Mouse (Mus musculus) kidney, embryonic 15.5 days (tissue): ENCODE results near the gene Cmtm2a. TPM values are rescaled to one million over a fixed set of nuclear protein-coding genes. Genes with fewer than 3 reads are reported as not detected.

Experiments
- ATAC-seq: fragments of 200-750 bp; cut with Nextera tagmentation; replicated peaks from 2 replicates; pipeline ENCODE4 v1.8.0; 2017; ENCODE audit warnings: moderate TSS enrichment; ENCODE audit not compliant: low FRiP score
- H3K27ac ChIP-seq: fragments of 300-500 bp; sonication (generic); 2 replicates; pipeline ENCODE4 v1.5.1; 2015; ENCODE audit warnings: mild to moderate bottlenecking, inconsistent platforms
- H3K27me3 ChIP-seq: fragments of 300-500 bp; sonication (generic); 2 replicates; pipeline ENCODE4 v1.6.1; 2015; ENCODE audit warnings: inconsistent platforms
- H3K36me3 ChIP-seq: fragments of 300-500 bp; sonication (generic); 2 replicates; pipeline ENCODE4 v1.6.1; 2015; ENCODE audit warnings: inconsistent platforms
- H3K4me1 ChIP-seq: fragments of 300-500 bp; sonication (generic); 2 replicates; pipeline ENCODE4 v1.6.1; 2015; ENCODE audit warnings: inconsistent platforms
- H3K4me2 ChIP-seq: fragments of 300-500 bp; sonication (generic); 2 replicates; pipeline ENCODE4 v1.6.1; 2015; ENCODE audit warnings: moderate library complexity, mild to moderate bottlenecking, inconsistent platforms
- H3K4me3 ChIP-seq: fragments of 300-500 bp; sonication (generic); replicated peaks from 2 replicates; pipeline ENCODE4 v1.5.1; 2015; ENCODE audit warnings: mild to moderate bottlenecking, inconsistent platforms
- H3K9ac ChIP-seq: fragments of 300-500 bp; sonication (generic); 2 replicates; pipeline ENCODE4 v1.6.1; 2015; ENCODE audit warnings: mild to moderate bottlenecking, inconsistent platforms
- H3K9me3 ChIP-seq: fragments of 300-500 bp; sonication (generic); replicated peaks from 2 replicates; pipeline ENCODE4 v1.6.1; 2016; ENCODE audit warnings: inconsistent platforms
- WGBS: fragments of 180-500 bp; shearing (Covaris S2); methylation state at CpG from one replicate; pipeline ENCODE4 v1.1.7; 2015; ENCODE audit warnings: mixed read lengths; 5-methylcytosine and 5-hydroxymethylcytosine counted together
- polyA plus RNA-seq: library from polyadenylated mRNA; unstranded; fragments of >200 nt; fragmentation: Nextera tagmentation; extraction: Ambion mirVana; gene quantifications from 2 replicates; pipeline ENCODE4 v1.2.1, GENCODE M21; 2015

Cmtm2a gene
- polyA plus RNA-seq, 1 experiment from 2014 or later = not detected

GRCm38 (mm10) chr8:104242038-104242644 lies 50.8 kb downstream of the Cmtm2a start:
- Histone ChIP-seq H3K4me3 (no peak overlapping the region), H3K36me3 (peaks cover 66% of the 10 kb centered on the region), H3K4me1 (peaks cover 10% of the 10 kb centered on the region), H3K9ac (no peak overlapping the region), H3K27me3 (no peaks in the 10 kb centered on the region), H3K4me2 (no peak overlapping the region), H3K27ac (no peak overlapping the region), H3K9me3 (no peaks in the 10 kb centered on the region)
- WGBS = 66% methylated on average over 12 of the region's 12 CpGs
- no peak for ATAC-seq

GRCm38 (mm10) chr8:104239418-104239861 lies 53.5 kb downstream of the Cmtm2a start:
- 78% methylated on average over 10 of the region's 10 CpGs for WGBS
- Histone ChIP-seq H3K9ac (no peak overlapping the region), H3K4me3 (no peak overlapping the region), H3K27me3 (no peaks in the 10 kb centered on the region), H3K36me3 (peaks cover 85% of the 10 kb centered on the region), H3K9me3 (no peaks in the 10 kb centered on the region), H3K4me2 (no peak overlapping the region), H3K27ac (no peak overlapping the region), H3K4me1 (no peaks in the 10 kb centered on the region)
- no peak for ATAC-seq

GRCm38 (mm10) chr8:104234573-104234972 lies 58.4 kb downstream of the Cmtm2a start:
- H3K36me3 ChIP-seq = peaks cover 99% of the 10 kb centered on the region
- no peak overlapping the region for H3K27ac ChIP-seq
- 0 out of 2 replicates have a peak, but pooled peaks have one; percentile 25 for ATAC-seq
- H3K4me3 ChIP-seq = no peak overlapping the region
- H3K27me3 ChIP-seq = no peaks in the 10 kb centered on the region
- no peak overlapping the region for H3K9ac ChIP-seq
- H3K4me2 ChIP-seq = no peak overlapping the region
- H3K9me3 ChIP-seq = no peaks in the 10 kb centered on the region
- H3K4me1 ChIP-seq = no peaks in the 10 kb centered on the region
- WGBS = 46% methylated on average over 6 of the region's 6 CpGs

GRCm38 (mm10) chr8:104232919-104233318 lies 60.1 kb downstream of the Cmtm2a start:
- WGBS = 93% methylated on average over 5 of the region's 5 CpGs
- ATAC-seq = no peak
- peaks cover 99% of the 10 kb centered on the region for H3K36me3 ChIP-seq

GRCm38 (mm10) chr8:104232039-104232438 lies 60.9 kb downstream of the Cmtm2a start:
- H3K9ac ChIP-seq = no peak overlapping the region
- no peaks in the 10 kb centered on the region for H3K27me3 ChIP-seq
- 96% methylated on average over 4 of the region's 4 CpGs for WGBS

More at GRCm38 (mm10) chr8:104232919-104233318, 60.1 kb downstream of the Cmtm2a start:
- no peak overlapping the region for H3K4me3 ChIP-seq
- no peaks in the 10 kb centered on the region for H3K9me3 ChIP-seq
- H3K27ac ChIP-seq = no peak overlapping the region
- H3K4me2 ChIP-seq = no peak overlapping the region
- no peaks in the 10 kb centered on the region for H3K4me1 ChIP-seq
- H3K27me3 ChIP-seq = no peaks in the 10 kb centered on the region
- H3K9ac ChIP-seq = no peak overlapping the region

More at GRCm38 (mm10) chr8:104232039-104232438, 60.9 kb downstream of the Cmtm2a start:
- Histone ChIP-seq H3K27ac (no peak overlapping the region), H3K36me3 (peaks cover 99% of the 10 kb centered on the region), H3K4me1 (no peaks in the 10 kb centered on the region), H3K9me3 (no peaks in the 10 kb centered on the region), H3K4me3 (no peak overlapping the region), H3K4me2 (no peak overlapping the region)
- ATAC-seq = no peak

Other genes starting within 250 kb of the Cmtm2a start
- 35.9 and 38.3 TPM in 2 replicates for gene Cdh5, start 191.6 kb downstream of the Cmtm2a start, polyA plus RNA-seq
- 2.1 and 2.4 TPM in 2 replicates for gene Bean1, start 122.7 kb downstream of the Cmtm2a start, polyA plus RNA-seq
- 19.7 and 21.0 TPM in 2 replicates for gene Tk2, start 44.6 kb downstream of the Cmtm2a start, polyA plus RNA-seq
- 43.0 and 46.8 TPM in 2 replicates for gene Cklf, start 42.3 kb downstream of the Cmtm2a start, polyA plus RNA-seq
- gene Gm45711, start 16.9 kb upstream of the Cmtm2a start, polyA plus RNA-seq = not detected in 2 replicates
- not detected in 2 replicates for gene Cmtm1, start 17.0 kb upstream of the Cmtm2a start, polyA plus RNA-seq
- not detected in 2 replicates for gene Gm11020, start 28.4 kb upstream of the Cmtm2a start, polyA plus RNA-seq
- gene Cmtm2b, start 29.0 kb upstream of the Cmtm2a start, polyA plus RNA-seq = not detected in 2 replicates
- 152 and 174 TPM in 2 replicates for gene Cmtm3, start 46.2 kb upstream of the Cmtm2a start, polyA plus RNA-seq
- gene Cmtm4, start 102.6 kb upstream of the Cmtm2a start, polyA plus RNA-seq = 3.9 and 4.1 TPM in 2 replicates
- 59.5 and 62.6 TPM in 2 replicates for gene Dync1li2, start 149.9 kb upstream of the Cmtm2a start, polyA plus RNA-seq
- 0.32 and 0.48 TPM in 2 replicates for gene Terb1, start 216.7 kb upstream of the Cmtm2a start, polyA plus RNA-seq
- gene Nae1, start 241.5 kb upstream of the Cmtm2a start, polyA plus RNA-seq = 105 and 115 TPM in 2 replicates
- gene Car7, start 241.5 kb upstream of the Cmtm2a start, polyA plus RNA-seq = 2.3 and 2.4 TPM in 2 replicates